ENCODE assay signal across 8 mouse cellular contexts in the genomic region with DNA sequence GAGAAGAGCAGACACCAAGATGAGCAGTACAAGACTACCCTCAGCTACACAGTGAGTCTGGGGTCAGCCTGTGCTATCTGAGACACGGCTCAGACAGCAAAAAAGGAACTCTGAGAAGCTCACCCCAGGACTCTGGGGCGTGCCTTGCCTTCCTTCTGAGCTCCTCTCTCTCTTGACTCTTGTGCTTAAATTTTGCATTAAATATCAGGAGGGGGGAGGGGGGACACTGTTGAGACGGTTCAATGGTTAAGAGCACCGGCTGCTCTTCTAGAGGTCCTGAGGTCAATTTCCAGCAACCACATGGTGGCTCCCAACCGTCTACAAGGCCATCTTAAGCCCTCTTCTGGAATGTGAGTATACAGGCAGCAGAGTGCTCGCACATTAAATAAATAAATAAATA.
"Had no signal": no experiment of that assay in that cellular context is flagged by ENCODE, and none has a peak within 500 bp of the region (broad histone marks: within the 10 kb centered on the region; RNA-seq: fewer than 3 reads in every experiment).

No protein-coding gene starts in this region.

- DNase-seq: lung, adult 18-20 months; lung, embryonic 14.5 days; lung, postnatal 10 days; lung, postnatal 4 days; right cerebral cortex, postnatal 14 days; thymus, adult 18-20 months; thymus, postnatal 14 days; thymus, postnatal 36 days had no signal
